Mouse (Mus musculus) spleen, postnatal 4 days (tissue): ENCODE measurements at regions not wholly inside any gene's neighbourhood (a gene's known extent, or its start where the extent isn't known, plus 50 kb on each side); places are given as distances from the start of the nearest gene placed in this dataset.

Experiments
- DNase-seq, 2 experiments: peaks; one replicate each; pipeline ENCODE4 v3.0.0; 2022; ENCODE audit warnings: low spot score in 2 of 2

DNA sequence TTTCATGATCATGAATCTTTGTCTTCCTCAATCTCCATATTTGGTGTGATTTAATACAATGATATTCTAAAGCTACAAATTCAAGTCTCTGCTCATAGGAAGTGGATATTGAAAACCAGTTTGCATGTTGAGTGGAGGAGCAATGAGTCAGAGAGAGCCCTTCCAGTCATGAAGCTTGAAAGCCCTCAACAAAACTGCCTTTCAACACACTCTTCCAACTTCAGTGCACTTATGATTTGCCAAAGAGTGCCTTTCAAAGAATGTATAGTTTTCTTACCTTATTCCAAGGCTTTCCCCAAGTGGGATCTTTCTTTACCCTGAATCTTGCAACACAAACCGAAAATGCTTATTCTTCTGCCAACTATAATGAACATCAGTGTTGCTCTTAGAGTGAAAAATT lies 690.6 kb downstream of the Hdgfl1 start:
- no peak for DNase-seq

DNA sequence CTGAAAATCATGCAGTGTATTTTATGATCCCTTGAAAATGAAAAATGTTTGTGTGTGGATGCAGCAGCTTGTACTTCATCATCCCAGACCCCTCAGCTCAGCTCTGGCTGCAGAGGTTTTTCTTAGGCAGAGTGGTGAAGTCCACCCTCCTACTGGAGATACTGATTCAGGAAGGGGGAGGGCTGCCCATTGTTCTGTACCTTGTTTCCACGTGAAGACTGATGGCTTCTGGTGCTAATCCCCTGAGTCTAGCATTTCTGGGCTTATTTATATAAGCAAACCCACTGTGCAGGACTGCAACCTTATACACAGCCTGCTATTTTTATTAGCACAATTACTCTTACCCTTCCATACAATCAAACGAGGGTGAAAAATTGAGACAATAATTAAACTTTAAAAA lies 708.6 kb downstream of the Hdgfl1 start:
- no peak for DNase-seq

DNA sequence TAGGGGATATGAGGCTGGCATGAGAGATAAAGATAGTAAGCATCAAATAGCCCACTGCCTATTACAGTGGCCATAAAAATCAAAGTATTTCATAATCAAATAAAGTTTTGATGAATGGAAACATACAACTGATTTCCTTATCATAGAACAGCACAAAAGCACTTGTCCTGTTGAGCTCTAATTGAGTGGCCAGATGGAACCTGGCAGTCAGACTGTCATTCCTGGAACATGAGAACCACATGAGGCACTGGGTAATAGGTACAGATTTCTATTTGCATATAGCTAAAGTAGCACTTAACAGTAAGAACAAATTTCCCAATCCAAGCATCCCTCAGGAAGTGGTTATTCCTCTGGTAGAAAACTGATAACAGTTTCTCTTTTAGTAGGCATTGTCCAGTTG lies 732.3 kb downstream of the Hdgfl1 start:
- DNase-seq = no peak

DNA sequence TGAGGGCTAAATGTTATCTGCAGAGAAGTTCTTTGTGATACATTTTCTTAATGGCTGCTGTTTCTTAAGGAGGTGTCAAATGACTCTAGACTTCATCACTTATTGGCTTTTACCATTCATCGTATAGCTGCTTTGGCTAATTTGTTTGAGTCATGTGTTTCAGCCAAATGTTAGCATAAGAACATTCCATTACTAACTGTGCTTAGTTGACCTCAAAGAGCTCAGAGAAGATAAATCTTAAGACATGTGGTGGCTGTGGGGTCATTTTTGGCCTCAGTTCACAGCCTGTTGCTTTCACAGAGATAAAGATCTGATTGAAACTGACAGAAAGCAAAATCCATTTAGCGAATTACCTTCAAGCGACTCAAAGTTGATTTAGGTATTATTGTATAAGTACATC lies 743.6 kb downstream of the Hdgfl1 start:
- DNase-seq = no peak

DNA sequence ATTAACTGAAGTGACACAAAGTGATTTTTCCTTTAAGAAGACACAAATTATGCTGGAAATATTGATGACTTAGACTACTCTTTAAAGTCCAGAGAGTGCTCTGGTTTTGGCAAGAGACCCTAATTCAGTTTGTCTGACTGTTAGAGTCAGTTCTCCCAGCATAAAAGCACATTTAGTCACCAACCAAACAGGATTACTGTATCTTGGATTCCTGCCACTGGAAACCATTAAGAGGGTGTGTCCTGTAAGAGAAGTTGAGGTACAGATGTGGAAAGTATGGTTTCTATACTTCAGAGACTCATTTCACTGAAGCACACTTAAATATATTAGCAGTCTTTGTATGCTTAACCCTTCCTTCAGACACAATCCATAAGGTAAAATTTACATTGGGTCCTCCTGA lies 745.3 kb downstream of the Hdgfl1 start:
- no peak for DNase-seq

DNA sequence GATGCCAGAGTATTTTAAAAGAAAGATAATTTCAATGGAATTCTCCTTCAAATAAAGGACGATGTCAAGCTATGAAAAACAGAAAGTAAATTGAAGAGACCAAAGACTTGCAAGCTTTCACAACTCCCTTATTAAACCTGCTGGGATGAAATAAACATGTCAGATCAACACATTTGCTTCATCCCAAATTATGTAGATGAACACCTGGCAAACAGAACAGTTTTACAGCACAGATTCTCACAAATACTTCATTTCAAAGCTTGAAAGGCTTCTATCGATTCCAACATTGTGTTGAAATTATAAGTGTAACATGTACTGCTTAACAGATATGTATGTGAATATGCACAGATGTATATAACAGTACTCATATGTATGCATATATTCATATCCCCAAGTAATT lies 749.5 kb downstream of the Hdgfl1 start:
- no peak for DNase-seq

DNA sequence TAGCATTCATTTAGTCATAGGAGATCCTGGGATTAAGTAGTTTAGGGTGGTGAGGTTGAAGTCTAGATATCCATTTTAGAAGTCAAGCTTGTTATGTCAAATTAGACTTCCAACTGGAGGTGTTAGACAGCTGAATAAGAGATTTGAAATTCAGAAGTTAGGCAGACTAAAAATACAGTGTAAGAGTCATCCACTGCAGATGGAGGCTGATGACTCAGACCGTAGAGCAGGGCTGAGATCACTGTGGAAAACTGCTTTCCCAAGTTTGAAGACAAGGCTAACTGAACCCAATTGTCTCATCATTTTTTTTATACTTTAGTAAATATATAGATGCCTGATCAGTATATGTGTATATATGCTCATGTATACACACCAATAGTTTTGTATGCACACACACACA lies 738.8 kb upstream of the Nrsn1 start:
- DNase-seq = no peak

DNA sequence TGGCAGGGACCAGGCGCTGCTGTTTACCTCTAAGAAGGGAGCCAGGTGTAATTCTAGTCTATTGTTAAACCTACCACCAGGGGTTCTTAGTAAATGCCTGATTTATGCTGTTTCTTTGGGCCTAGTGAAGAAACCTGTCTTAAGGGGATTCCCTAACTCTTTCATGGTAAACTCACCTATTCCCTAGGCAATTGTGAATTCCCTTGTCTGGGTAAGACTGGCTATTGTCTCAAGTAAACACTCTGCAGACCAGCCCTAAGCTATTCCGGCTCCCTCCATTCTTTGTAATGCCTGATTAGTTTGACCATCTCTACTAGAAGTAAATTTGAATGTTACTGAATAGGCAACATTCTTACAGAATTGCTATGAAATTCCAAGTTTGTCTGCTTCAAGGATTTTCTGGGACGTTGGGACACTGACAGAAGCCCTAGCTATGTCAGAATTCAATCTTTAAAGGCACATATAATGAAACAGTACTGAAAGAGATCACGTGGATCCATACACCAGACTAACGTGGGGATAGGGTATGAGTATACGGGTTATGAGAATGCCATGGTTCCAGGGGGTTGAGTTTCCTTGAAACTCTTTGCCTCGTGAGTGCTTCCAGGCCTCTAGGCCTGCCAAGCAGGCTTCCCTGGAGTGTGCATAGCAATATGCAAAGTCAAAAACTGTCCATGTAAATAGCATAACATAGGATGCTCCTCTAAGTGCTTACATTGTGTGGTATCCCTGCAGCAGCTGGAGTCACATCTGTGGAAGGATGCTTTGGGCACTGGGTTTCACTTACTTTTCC lies 734.7 kb upstream of the Nrsn1 start:
- DNase-seq = no peak

DNA sequence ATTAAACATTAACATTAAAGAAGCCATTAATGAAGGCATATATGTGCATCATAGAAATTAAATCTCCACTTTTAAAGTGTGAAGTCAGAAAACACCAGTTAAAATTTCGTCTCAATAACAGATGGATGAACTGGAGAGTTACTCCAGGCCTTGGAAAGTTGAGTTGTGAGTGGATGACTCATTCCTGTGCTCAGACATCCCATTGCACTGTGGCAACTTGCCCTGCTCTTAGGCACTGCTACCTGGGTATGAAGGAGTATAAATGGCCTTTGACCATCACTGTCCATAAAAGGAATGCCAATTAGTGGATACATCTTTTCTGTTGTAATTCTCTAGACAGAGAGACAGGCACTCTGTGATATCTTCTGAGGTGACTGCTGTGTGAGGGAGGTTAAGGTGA lies 723.2 kb upstream of the Nrsn1 start:
- no peak for DNase-seq

DNA sequence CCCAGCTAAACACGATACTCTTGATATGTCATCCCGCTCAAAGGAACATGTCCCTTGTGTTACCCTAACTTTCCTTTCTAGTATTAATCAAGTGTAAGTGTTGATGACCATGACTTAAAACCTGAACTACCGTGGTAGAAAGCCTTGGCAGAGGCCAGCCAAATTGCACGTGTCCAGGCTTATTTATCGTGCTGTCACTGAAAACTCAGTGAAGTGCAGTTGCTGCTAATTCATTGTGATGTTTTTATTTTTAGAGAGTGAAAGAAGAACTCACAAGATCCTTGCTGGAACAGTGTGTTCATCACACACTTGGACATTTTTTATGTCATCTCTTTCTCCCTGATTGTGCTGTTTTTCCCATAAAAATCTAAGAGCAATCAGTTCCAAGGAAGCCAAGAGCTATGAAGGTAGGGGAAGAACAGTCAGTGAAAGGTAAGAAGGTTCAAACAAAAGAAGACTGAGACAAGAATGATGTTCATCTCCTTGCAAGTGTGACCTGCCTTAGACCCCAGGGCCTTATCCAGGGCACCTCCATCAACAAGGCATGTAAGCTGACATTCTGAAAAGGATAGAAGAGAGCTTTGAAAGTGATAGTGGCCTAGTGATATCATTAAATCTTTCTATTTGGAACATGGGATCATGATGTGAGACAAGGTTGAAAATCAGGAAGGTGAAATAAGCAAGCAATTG lies 718.9 kb upstream of the Nrsn1 start:
- no peak for DNase-seq

DNA sequence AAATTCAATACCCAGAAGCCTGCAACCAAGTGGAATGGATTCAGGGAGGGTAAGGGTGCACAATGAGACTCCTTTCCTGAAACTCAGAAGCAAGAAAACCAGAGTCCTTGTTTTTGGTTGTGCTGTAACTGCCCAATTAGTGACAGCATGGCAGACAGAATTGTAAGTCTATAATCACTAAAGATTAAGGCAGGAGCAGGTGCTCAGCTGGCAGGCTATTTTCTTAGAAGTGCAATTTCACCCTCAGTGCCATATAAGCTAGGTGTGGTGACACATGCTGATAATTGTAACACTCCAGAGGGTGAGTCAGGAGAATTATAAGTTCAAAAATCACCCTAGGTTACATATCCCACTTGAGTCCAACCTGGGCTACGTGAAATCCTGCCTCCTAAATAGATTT lies 714.2 kb upstream of the Nrsn1 start:
- no peak for DNase-seq

DNA sequence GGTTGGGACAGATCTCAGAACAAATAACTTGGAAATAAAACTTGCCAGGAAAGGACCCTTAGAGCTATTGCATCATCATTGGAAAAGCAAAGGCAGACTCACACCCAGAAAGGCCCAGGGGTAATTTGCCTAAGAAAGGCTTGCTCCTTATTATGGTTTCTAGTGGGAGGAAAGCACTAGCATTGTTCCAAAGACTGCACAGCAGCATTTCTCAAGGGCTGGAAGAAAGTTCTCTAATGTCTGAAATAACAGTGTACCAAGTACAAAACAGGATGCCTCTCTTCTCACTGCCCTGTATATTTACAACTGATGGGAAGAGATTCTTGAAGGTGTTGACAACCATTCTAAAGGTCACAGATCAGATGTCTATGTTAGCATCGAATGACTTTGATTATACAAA lies 713.4 kb upstream of the Nrsn1 start:
- DNase-seq = no peak

DNA sequence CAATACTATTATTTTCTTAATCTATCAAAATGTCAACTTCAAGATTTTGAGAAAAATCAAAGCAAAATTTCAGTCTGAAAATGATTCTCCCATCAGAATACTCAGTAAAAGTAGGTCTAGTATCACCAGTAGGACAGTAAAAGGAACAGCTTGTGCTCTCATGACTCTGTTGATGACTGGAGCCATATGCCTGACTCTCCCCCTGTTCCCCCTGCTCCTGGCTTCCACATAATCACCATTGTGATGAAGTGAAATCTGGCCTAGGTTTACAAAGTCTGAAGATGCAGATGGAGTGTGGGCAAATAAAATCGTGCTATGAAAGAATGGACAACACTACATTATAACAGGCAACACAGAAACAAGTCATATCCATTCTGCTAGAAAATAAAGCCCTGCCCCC lies 708.3 kb upstream of the Nrsn1 start:
- no peak for DNase-seq

DNA sequence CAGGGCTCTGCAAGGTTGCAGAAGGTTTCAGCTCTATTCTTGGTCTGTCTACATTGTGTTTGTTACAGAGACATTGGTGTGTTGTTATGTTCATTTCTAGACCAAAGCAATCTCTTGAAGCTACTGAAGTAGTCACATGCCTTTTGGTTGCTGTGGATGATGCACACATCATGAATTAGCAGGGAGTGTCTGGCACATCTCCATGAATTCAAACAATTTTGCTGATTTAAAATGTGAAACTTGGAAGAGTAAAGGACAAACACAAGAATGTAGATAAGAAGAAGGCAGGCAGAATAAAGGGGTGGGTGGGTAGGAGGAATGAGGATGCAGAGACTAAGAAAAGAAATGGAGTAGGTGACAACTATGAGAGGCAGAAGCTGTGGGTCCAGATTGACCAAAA lies 688.3 kb upstream of the Nrsn1 start:
- no peak for DNase-seq

DNA sequence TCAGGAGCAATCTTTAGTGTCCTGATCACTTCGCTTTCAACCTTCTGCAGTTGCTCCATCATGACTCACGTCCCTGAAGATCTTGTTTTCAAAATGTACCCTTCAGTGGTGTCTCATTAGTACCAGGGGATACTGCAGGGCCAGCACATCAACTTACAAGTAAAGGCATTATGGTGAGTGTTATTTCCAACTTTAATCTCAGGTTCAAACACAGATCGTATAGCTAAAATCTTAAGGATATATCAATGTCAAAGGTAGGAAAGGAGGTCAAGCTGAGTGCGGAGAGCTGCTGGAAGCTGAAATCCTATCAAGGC lies 687.8 kb upstream of the Nrsn1 start:
- DNase-seq = no peak

DNA sequence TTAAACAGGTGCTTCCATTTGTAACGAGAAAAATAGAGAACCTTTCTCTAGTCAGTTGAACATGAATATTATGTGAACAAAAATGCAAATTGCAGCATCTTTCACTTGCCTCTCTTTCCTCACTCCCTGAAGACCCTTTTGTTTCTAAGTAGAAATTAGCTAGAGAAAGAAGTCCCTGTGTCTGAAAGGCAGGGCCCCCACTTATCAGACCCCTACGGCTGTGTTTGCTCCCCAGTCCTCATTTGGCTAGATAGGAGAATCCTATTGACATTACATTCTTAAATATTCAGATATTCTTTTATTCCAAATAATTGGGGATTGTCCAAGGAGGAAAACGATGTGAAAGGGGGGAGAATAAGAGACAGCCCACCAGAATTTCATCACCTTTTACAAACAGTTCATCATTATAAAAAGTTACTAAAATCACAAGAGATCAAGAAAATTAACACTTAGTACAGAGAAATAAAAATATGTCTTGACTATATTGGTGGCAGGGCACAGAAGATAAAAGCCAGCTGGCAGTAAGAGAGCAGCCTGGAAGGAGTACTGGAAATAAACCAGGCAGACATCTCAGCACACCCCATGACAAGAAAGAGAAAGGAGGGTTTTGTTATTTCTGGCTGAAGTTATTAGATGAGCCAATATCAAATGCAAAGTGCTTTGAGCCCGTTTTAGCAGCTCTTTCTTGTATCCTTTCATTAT lies 687.3 kb upstream of the Nrsn1 start:
- DNase-seq = no peak

DNA sequence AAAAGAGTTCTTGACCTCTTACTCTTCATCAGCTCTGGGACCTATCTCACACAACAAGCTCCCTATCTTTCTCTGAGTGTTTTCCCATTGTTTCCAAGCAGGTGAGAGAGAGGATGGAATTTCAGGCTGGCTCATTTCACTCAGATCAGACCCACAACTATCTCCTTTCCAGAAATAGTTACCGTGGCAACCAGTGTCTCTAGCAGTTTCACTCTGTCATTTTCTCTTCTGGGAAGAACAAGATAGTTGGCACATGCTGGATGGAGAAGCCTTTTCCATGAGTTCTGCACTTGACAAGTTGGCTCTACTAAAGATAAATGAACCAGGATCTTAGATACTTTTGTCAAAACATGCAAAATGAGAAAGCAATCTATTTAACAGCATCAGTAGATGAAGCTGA lies 667.3 kb upstream of the Nrsn1 start:
- no peak for DNase-seq

DNA sequence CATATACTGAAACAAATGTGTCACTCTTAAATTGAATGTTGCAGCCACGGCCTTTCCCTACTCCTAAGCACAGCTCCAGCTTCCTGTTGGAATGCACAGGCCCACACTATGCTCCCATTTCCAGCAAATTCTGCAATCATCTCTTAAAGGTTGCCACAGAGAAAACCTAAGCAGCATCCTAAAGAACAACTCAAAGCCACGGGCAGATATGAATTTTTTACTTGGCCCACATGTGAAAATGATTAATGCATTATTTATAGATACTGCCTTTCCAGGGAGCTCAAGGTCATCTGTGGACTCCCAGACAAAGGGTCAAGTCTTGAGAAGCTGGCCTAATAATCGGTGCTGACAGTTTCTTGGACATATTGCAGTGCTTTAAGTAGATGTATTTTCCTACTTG lies 663.5 kb upstream of the Nrsn1 start:
- DNase-seq = no peak

DNA sequence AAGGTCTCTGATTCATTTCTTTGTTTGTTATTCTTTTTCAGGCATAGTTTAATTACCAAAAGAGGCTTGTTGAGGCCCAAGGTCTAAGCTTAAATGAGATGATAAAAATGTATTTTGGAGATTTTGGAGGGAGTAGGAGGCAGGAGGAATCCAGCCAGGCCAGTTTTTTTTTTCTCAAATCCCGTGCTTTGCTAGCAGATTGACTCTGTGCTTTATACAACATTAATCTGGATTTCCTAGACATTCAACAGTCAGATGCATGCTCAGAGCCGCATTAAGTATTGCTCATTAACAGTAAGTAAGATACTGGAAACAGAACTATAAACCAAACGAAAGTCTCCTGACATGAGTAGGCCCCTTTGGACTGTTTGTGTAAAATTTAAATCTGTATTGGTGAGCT lies 662.9 kb upstream of the Nrsn1 start:
- DNase-seq = no peak

DNA sequence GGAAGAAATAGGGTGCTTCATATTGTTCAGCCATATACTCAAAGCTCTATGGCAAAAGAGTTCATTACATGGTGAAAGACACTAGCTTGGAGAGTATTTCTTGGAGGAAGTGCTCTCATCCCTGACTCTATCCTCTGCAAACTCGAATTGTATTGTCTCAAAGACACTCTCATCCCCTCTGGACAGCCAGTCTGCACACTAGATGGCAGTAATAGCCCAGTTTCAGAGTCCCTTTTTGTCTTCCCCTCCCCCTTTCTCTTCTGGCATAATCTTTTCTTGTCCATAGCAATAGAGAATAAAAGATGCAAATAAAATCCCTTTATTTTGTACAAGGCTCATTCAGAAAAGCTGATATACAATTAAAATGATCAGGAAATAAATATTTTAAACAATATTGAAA lies 662.5 kb upstream of the Nrsn1 start:
- DNase-seq = peak in 1 of 2 experiments; percentile 13

DNA sequence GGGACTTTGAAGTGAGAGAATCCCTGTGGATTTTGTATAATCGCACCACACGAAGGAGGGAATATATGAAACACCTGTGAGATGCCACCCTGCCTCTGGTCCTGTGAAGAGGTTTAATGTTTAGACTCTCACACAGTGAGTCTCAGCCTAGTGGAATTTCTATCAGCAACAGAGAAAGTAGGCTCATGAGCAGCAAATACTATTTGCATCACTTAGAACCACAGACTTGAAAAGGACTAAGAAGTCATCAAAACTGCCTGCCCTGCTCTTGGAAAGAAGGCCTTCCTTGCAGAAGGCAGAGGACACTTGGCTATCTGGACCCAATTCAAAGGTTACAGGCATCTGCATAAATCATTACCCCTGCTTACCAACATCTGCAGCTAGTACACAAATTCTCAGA lies 662.1 kb upstream of the Nrsn1 start:
- DNase-seq = no peak

DNA sequence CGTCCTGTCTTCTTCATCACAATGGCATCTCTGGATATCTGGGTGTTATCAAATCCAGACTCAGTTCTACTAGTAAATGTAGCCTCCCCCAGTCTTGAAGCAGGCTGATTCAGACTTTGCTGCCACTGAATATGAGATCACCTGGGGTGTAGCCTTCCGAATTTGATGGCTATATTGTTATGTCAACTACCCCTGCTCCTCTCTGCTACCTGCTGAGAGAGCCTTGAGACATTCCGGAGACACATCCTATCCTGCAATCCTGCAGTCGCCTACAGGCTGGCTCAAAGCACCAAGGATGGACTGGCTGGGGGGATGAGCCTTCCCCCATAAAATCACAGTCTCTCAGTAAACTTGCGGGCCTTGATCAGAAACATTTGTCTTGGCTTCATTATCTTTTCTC lies 655.4 kb upstream of the Nrsn1 start:
- no peak for DNase-seq

DNA sequence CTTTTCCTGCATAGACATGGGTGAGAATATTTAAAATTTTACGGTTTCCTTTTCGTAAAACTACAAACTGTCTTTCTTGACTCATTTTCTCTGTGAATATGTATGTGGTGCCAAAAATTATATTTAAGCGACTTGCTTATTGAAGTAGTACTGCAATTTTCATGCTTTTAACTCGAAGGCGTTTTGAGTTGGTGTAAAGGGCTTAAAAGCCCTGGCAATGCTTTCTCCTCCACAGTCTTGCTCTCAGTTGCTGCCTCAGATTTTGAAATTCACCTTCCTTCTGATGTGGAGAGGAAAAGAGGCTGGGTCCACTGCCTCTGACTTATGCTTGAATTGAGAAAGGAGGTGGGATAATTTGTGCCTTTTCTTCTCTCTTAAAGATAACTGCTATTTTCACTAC lies 629.6 kb upstream of the Nrsn1 start:
- no peak for DNase-seq
